Mouse (Mus musculus) stomach, postnatal 0 days (tissue): ENCODE data around the gene Plekhj1.

ENCODE experiments used
- CTCF ChIP-seq: IDR thresholded peaks from 2 replicates; pipeline ENCODE4 v1.5.1; 2016; ENCODE audit warnings: antibody characterized with exemption, low read depth, mild to moderate bottlenecking, moderate library complexity
- EP300 ChIP-seq: optimal IDR thresholded peaks from 2 replicates; pipeline ENCODE3; 2016; ENCODE audit warnings: antibody characterized with exemption

DNA sequence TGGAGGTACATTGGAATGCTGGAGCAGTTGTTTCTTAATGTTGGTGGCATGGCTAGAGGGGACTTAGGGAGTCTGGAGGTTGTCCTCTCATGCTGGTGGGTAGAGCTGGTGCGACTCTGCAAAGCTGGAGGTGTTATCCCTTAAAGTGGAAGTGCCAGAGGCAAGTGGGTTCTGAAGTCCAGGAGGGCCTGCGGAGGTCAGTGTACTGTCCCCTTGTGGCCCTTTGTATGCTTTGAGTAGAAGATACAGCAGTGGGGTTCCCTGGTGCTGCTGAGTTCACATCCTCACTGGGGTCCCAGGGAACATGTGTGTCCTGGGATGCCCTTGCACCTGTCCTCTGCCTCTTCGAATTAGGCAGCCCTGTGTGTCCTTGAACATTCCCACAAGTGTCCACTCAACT is 42.3 kb downstream of the Plekhj1 start:
- TF ChIP-seq CTCF: peak; percentile 37
- no peak for TF ChIP-seq EP300
